Mouse (Mus musculus) thymus, postnatal 10 days (tissue): ENCODE data around the gene Cd302.
A peak's percentile ranks its signal among the peaks of the same experiment; 100 is the strongest.

Experiments
- DNase-seq, 2 experiments: peaks; one replicate each; pipeline ENCODE4 v3.0.0; 2021; ENCODE audit warnings: low spot score in 2 of 2

Cd302 gene

GRCm38 (mm10) chr2:60253506-60253905 lies 30.8 kb downstream of the Cd302 start:
- no peak for DNase-seq

GRCm38 (mm10) chr2:60252782-60253181 lies 31.5 kb downstream of the Cd302 start:
- no peak for DNase-seq

GRCm38 (mm10) chr2:60234506-60234905 lies 49.8 kb downstream of the Cd302 start:
- no peak for DNase-seq

GRCm38 (mm10) chr2:60233147-60233546 lies 51.1 kb downstream of the Cd302 start:
- no peak for DNase-seq

- DNase-seq = no peak
These were observed 53.9 kb downstream of the Cd302 start for GRCm38 (mm10) chr2:60230361-60230760.

- no peak for DNase-seq
These were observed 55.8 kb downstream of the Cd302 start for GRCm38 (mm10) chr2:60228470-60228869.

- no peak for DNase-seq
These were observed 60.8 kb downstream of the Cd302 start for GRCm38 (mm10) chr2:60223489-60223888.

GRCm38 (mm10) chr2:60221954-60222353 lies 62.3 kb downstream of the Cd302 start:
- no peak for DNase-seq

- no peak for DNase-seq
These were observed 63.1 kb downstream of the Cd302 start for GRCm38 (mm10) chr2:60221236-60221635.

- DNase-seq = no peak
These were observed 66.7 kb downstream of the Cd302 start for GRCm38 (mm10) chr2:60217620-60218019.

- DNase-seq = no peak
These were observed 67.6 kb downstream of the Cd302 start for GRCm38 (mm10) chr2:60216547-60217153.

GRCm38 (mm10) chr2:60214683-60215082 lies 69.6 kb downstream of the Cd302 start:
- no peak for DNase-seq

- DNase-seq = no peak
These were observed 71.8 kb downstream of the Cd302 start for GRCm38 (mm10) chr2:60212488-60212887.

- DNase-seq = no peak
These were observed 73.5 kb downstream of the Cd302 start for GRCm38 (mm10) chr2:60210821-60211220.

- DNase-seq = peak; percentile 84 to 91
These were observed 74.3 kb downstream of the Cd302 start, which contains the start of the genes Baz2b and March7 for GRCm38 (mm10) chr2:60209703-60210651. Baz2b (minus strand) TSS chr2:60209839. March7 (plus strand) TSS chr2:60209887.

- DNase-seq = peak; percentile 57
These were observed 75.1 kb downstream of the Cd302 start for GRCm38 (mm10) chr2:60209122-60209611.

- no peak for DNase-seq
These were observed 78.5 kb downstream of the Cd302 start for GRCm38 (mm10) chr2:60205795-60206194.

GRCm38 (mm10) chr2:60204162-60204561 lies 80.1 kb downstream of the Cd302 start:
- no peak for DNase-seq

- DNase-seq = no peak
These were observed 80.6 kb downstream of the Cd302 start for GRCm38 (mm10) chr2:60203733-60204132.

- DNase-seq = no peak
These were observed 81.3 kb downstream of the Cd302 start for GRCm38 (mm10) chr2:60202900-60203530.
